Mouse (Mus musculus) intestine, embryonic 16.5 days (tissue): ENCODE data around the gene Ripor2. TPM values are rescaled to one million over a fixed set of nuclear protein-coding genes. Genes with fewer than 3 reads are reported as not detected.
"Not testable (repeated sequence)": the region's sequence is repeated elsewhere in the genome, so short reads cannot be mapped to it uniquely, and the experiment has no call there.

Experiments
- ATAC-seq: fragments of 200-750 bp; cut with Nextera tagmentation; 2 replicates; pipeline ENCODE4 v1.8.0; 2017; ENCODE audit warnings: moderate TSS enrichment, moderate library complexity
- H3K27ac ChIP-seq: fragments of 300-500 bp; sonication (generic); 2 replicates; pipeline ENCODE4 v1.5.1; 2014; ENCODE audit warnings: mild to moderate bottlenecking, low read length
- H3K27me3 ChIP-seq: fragments of 300-500 bp; sonication (generic); replicated peaks from 2 replicates; pipeline ENCODE4 v1.6.1; 2014; ENCODE audit warnings: low read length, control low read depth, mixed read lengths; ENCODE audit not compliant: control insufficient read depth, insufficient read depth
- H3K36me3 ChIP-seq: fragments of 300-500 bp; sonication (generic); 2 replicates; pipeline ENCODE4 v1.6.1; 2014; ENCODE audit warnings: low read length, control low read depth; ENCODE audit not compliant: control insufficient read depth, insufficient read depth
- H3K4me1 ChIP-seq: fragments of 300-500 bp; sonication (generic); 2 replicates; pipeline ENCODE4 v1.6.1; 2014; ENCODE audit warnings: low read length, control low read depth, mixed read lengths; ENCODE audit not compliant: control insufficient read depth, insufficient read depth
- H3K4me2 ChIP-seq: fragments of 300-500 bp; sonication (generic); 2 replicates; pipeline ENCODE4 v1.6.1; 2014; ENCODE audit warnings: low read depth, low read length, control low read depth
- H3K4me3 ChIP-seq: fragments of 300-500 bp; sonication (generic); 2 replicates; pipeline ENCODE4 v1.5.1; 2014; ENCODE audit warnings: mild to moderate bottlenecking, low read length
- H3K9ac ChIP-seq: fragments of 300-500 bp; sonication (generic); 2 replicates; pipeline ENCODE4 v1.6.1; 2014; ENCODE audit warnings: low read depth, low read length
- H3K9me3 ChIP-seq: fragments of 300-500 bp; sonication (generic); 2 replicates; pipeline ENCODE4 v1.6.1; 2016; ENCODE audit warnings: low read length, control low read depth; ENCODE audit not compliant: control insufficient read depth
- WGBS: fragments of 180-500 bp; shearing (Covaris S2); extraction: QIAGEN DNeasy Blood & Tissue Kit; methylation state at CpG from one replicate; pipeline ENCODE4 v1.1.7; 2014; 5-methylcytosine and 5-hydroxymethylcytosine counted together
- polyA plus RNA-seq: library from polyadenylated mRNA; unstranded; fragments of >200 nt; fragmentation: Nextera tagmentation; extraction: Ambion mirVana; gene quantifications from 2 replicates; pipeline ENCODE4 v1.2.1, GENCODE M21; 2015

The Ripor2 gene
- polyA plus RNA-seq, 1 experiment from 2014 or later = 1.7 TPM

DNA sequence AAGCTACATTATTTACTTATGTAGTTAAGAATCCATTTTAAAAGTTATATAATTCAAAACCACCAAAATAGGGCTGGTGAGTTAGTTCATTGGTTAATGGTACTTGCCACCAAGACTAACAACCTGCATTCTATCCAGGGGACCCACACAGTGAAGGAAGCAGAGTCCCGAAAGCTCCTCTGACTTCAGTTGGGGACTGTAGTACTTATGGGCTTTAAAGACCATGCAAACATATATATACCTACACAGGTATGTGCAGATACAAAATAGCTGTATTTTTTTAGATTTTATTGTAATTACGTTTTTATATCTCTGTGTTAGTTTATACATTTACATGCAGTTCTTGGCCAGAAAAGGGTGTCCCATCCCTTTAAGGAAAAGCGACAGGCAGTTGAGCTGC is 174.8 kb downstream of the Ripor2 start:
- H3K4me2 ChIP-seq = no peak overlapping the region
- peaks cover 5% of the 10 kb centered on the region for H3K4me1 ChIP-seq
- no peak overlapping the region for H3K4me3 ChIP-seq
- no peaks in the 10 kb centered on the region for H3K36me3 ChIP-seq
- no peak overlapping the region for H3K27ac ChIP-seq
- no peak overlapping the region for H3K9ac ChIP-seq
- WGBS = 96% methylated on average over 3 of the region's 3 CpGs
- no peak for ATAC-seq
- no peaks in the 10 kb centered on the region for H3K9me3 ChIP-seq
- no peaks in the 10 kb centered on the region for H3K27me3 ChIP-seq

DNA sequence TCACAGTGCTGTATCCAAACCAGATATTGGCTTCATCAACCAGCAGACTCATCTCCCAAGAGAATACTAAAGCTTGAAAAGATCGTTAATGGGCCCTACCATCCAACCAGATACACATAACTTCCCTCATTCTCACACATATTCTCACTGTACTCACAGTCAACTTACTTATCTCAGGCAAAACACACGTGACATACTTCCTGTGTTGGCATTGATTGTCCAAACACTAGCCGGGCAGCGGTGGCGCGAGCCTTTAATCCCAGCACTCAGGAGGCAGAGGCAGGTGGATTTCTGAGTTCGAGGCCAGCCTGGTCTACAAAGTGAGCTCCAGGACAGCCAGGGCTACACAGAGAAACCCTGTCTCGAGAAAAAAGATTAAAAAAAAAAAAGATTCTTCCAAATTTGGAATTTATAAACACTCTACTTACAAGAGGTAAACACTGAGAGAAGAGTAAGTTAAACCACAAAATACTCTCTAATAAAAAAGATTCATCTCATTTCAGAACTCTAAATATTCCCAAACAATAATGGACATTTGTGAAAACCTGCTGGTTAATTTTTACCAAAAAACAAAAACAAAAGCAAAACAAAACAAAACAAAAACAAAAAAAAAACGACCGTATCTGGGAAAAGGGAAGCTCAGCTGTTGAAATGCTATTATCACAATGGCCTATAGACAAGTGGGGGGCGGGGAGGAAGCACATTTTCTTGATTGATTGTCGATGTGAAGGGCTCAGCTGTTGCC is 176.0 kb downstream of the Ripor2 start:
- Histone ChIP-seq H3K27ac (no peak overlapping the region), H3K9ac (no peak overlapping the region), H3K36me3 (no peaks in the 10 kb centered on the region), H3K4me2 (no peak overlapping the region), H3K9me3 (no peaks in the 10 kb centered on the region), H3K4me1 (peaks cover 11% of the 10 kb centered on the region), H3K4me3 (no peak overlapping the region), H3K27me3 (no peaks in the 10 kb centered on the region)
- 81% methylated on average over 12 of the region's 12 CpGs for WGBS
- ATAC-seq = no peak

DNA sequence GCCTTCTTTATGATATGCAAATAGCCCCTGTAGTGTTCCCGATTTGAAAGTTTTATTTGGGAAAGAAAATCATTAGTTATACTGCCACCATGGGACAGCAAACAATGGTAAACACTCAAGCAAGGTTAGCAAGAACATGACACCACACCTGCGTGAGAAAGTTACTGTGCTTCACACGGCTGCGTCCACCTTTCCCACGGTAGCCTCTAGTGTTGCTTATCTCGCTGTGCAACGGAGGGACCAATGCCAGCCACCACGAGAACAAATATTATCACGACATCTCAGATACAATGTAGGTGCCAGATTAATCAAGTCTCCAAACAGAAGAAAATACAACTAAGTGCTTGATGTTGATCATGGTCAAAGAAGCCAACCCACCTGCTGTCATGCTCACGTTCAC is 177.5 kb downstream of the Ripor2 start:
- Histone ChIP-seq H3K9ac (no peak overlapping the region), H3K4me2 (no peak overlapping the region), H3K27me3 (no peaks in the 10 kb centered on the region), H3K4me3 (no peak overlapping the region), H3K4me1 (peaks cover 11% of the 10 kb centered on the region), H3K27ac (no peak overlapping the region), H3K9me3 (no peaks in the 10 kb centered on the region), H3K36me3 (no peaks in the 10 kb centered on the region)
- ATAC-seq = no peak
- 79% methylated on average over 10 of the region's 10 CpGs for WGBS

DNA sequence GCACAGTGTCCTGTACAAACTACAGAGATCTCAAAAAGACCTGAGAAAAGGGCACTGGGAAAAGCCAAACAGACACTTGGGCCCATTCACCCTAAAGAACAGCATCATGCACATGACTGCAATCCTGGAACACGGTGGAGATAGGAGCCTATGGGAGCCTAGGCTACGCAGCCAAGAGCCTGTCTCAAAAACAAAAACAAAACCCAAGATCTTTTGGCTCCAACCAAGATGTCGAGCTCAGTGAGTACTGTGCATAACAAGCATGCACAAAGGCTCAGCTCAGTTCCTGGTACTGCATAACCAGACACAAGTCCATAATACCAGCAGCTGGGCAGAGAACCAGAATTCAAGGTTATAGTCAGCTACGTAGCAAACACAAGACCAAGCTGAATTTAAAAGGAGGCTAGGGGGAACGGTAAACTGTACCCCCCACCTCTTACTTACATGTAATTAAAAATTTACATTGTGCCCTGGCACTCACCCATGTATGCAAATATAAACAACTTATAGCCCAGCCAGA is 178.4 kb downstream of the Ripor2 start:
- H3K4me1 ChIP-seq = peaks cover 11% of the 10 kb centered on the region
- peak overlapping the region; percentile 98 for H3K4me3 ChIP-seq
- 51% methylated on average over 5 of the region's 5 CpGs for WGBS
- no peak overlapping the region for H3K27ac ChIP-seq
- peak overlapping the region; percentile 73 for H3K4me2 ChIP-seq
- no peaks in the 10 kb centered on the region for H3K27me3 ChIP-seq
- no peaks in the 10 kb centered on the region for H3K9me3 ChIP-seq
- no peaks in the 10 kb centered on the region for H3K36me3 ChIP-seq
- peak overlapping the region; percentile 87; the same call in 1 of the 2 replicates for H3K9ac ChIP-seq
- ATAC-seq = no peak

DNA sequence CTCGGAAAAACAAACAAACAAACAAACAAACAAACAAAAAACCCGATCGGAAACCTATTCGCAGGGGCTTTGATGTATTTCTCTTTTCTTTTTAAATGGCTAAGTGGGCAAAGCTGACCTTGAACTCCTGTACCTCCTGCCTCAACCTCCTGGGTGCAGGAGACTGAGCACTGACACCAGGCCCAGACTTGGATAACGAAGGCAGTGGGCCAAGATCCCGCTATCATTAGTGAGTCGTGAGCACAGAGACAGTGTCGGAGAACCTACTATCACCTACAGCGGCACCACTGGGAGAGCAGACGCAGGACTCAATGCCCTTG is 179.1 kb downstream of the Ripor2 start:
- peak overlapping the region; percentile 87 for H3K9ac ChIP-seq
- H3K27me3 ChIP-seq = no peaks in the 10 kb centered on the region
- H3K4me2 ChIP-seq = peak overlapping the region; percentile 73
- no peaks in the 10 kb centered on the region for H3K9me3 ChIP-seq
- H3K4me1 ChIP-seq = peaks cover 11% of the 10 kb centered on the region
- WGBS = 2% methylated on average over 10 of the region's 10 CpGs
- ATAC-seq = no peak
- H3K36me3 ChIP-seq = no peaks in the 10 kb centered on the region
- H3K27ac ChIP-seq = peak overlapping the region; percentile 77
- peak overlapping the region; percentile 98 for H3K4me3 ChIP-seq

DNA sequence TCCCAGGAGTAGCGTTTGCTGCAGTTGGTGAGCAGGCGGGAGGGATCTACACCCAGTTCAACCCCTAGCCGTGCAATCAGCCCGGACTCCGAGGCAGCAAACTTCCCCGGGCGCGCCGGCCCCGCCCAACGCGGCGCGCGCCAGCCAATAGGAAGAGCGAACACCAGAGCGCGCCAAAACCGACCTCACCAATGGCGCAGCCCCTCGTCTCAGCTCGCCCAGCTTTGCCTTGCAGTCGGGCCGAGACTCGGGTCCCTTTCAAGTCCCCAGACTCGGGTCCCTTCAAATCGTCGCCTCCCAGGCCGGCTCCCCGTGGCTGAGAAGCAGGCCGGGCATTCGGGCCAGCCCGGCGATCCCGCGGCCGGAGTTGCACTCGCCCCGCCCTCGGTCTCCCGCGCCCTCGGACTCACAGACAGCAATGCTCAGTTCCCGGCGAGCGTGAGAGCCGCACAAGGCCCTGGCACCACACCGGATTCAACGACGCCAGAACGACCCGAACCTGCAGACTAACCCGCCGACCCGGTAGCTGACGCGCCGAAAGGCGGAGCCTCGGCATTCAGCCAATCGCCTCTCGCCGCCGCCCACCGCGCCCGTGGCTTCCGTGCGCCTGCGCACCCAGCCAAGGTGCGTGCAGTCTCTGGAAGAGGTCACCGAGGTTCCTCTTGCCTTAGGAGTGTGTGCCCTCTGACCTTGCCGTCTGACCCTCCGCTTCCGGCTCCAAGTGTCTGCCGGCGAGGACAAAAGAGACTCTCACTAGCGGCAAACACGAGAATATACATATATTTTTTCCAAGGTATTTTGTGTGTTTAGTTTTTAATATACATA is 179.6 kb downstream of the Ripor2 start, which contains the start of gene Gmnn:
TSS of gene Gmnn (minus strand) at position 521 of the 825 bp plus-strand sequence.
- under 1% methylated on average over 79 of the region's 79 CpGs for WGBS
- H3K4me1 ChIP-seq = peaks cover 11% of the 10 kb centered on the region
- peak within 1 kb of the TSS; percentile 98 for H3K4me3 ChIP-seq
- no peaks in the 10 kb centered on the region for H3K36me3 ChIP-seq
- ATAC-seq = peak; percentile 99
- H3K9ac ChIP-seq = peak within 1 kb of the TSS; percentile 87
- H3K27ac ChIP-seq = peak within 1 kb of the TSS; percentile 94
- H3K9me3 ChIP-seq = no peaks in the 10 kb centered on the region
- peak within 1 kb of the TSS; percentile 73 for H3K4me2 ChIP-seq
- H3K27me3 ChIP-seq = no peaks in the 10 kb centered on the region

DNA sequence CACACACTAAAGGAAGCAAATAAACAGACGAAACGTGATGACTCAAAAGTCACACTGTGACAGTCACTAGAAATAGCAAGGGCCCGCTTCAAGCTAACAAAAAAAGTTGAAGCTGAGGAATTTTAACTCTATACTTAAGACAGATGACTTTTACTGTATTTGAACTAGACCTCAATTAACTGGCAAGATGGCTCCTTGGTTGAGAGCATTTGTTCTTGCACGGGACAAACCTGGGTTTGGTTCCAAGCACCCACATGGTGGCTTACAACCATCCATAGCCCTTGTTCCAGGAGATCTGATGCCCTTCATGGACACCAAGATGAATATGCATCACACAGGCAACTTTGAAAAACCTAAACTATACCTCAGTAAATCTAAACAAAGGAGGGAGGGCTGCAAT is 180.3 kb downstream of the Ripor2 start:
- 26% methylated on average over 4 of the region's 4 CpGs for WGBS
- Histone ChIP-seq H3K27me3 (no peaks in the 10 kb centered on the region), H3K9ac (peak overlapping the region; percentile 87), H3K27ac (peak overlapping the region; percentile 94; the same call in 1 of the 2 replicates), H3K4me3 (peak overlapping the region; percentile 98), H3K4me2 (peak overlapping the region; percentile 73), H3K4me1 (peaks cover 11% of the 10 kb centered on the region), H3K36me3 (no peaks in the 10 kb centered on the region), H3K9me3 (no peaks in the 10 kb centered on the region)
- no peak for ATAC-seq

DNA sequence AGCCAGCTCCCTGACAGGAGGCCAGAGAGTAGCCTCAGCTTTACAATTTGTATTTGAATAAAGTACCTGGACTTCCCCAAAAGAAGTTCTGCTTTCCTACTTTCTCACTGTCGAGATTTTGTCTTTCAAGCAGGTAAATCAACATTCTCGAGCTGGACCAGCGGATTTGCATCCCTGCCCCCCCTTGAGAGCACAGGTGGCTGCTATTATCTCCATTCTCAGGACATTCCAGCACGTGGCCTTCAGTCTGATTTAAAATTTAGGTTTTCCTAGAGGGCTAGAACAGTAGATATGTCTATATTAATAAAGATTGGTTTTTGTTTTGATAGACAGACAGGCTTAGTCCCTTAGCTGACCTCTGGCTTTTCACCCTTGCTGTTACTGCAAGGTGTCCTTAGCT is 185.8 kb downstream of the Ripor2 start:
- ATAC-seq, H3K4me3 ChIP-seq: not testable (repeated sequence)

DNA sequence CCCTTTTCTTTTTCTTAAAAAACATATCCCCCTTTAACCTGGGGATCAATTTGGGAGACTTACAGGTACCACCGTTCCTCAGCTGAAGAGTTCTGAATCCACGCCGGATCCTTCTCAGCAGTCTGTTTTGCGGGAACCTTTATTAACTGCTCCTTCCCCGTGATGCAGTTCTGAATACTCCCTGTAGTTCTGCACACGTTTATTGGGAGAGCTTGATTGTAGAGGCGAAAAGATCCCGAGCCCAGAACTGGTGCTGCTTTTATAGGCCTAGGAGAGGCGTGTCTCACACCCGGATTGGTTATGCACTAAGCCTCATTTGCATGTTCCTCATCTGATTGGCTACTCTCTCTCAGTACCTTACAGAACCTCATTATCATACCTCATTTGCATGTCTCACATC is 189.5 kb downstream of the Ripor2 start:
- whole genome bisulfite sequencing = 92% methylated on average over 9 of the region's 10 CpGs
- H3K4me1 ChIP-seq, ATAC-seq, H3K4me3 ChIP-seq, H3K27me3 ChIP-seq, H3K9me3 ChIP-seq, H3K9ac ChIP-seq, H3K36me3 ChIP-seq, H3K27ac ChIP-seq, H3K4me2 ChIP-seq: not testable (repeated sequence)

More for the DNA sequence above, 185.8 kb downstream of the Ripor2 start:
- H3K27me3 ChIP-seq, H3K4me2 ChIP-seq, H3K9ac ChIP-seq, H3K36me3 ChIP-seq, H3K9me3 ChIP-seq, H3K4me1 ChIP-seq, H3K27ac ChIP-seq: not testable (repeated sequence)
- WGBS = 81% methylated on average over 4 of the region's 4 CpGs
